Mouse (Mus musculus): ENCODE results near the gene Hagh. TPM values are rescaled to one million over a fixed set of nuclear protein-coding genes. Genes with fewer than 3 reads are reported as not detected.

Gene Hagh
- polyA plus RNA-seq, 1 experiment from 2014 or later: 65.8 TPM

- DNase-seq (ENCODE audit: low spot score): no peak
Observed at GRCm38 (mm10) chr17:24885356-24886133, 45.6 kb downstream of the Hagh start.

DNA sequence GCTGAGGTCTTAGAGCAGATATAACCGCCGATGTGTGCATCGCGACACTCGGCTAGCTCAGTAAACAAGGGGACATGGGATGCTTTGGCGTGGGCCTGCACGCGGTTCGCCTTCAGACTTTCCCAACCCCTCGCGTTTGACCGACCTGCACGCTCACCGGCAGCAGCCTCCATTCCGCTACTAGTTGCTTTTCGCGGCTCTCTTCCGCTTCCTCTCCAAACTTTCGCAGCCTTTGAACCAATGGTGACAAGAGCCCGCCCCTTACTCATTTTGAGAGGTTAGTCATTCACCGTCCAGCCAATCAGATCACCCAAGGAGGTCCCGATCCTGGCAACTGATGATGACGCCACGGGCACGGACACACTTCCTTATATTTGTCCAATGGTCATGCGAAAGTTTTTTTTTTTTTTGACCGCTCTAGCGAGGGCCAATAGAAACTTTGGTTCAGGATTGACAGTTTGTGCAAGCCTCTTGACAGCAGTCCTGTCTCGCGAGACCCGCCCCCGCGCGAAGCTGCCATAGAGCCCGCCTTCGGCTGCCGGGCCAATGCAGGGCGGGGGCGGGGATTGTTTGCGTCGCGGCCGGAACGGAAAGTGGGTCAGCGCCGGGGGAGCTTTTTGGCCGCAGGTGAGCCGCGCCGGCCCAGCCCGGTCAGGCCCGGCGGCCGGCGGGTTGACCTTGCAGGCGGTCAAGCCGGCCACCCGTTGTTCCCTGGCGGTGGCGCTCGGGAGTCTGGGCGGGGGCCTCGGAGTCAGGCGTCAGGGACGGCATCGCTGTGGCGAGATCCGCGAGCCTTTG is 46.4 kb downstream of the Hagh start, which contains the start of the genes Nubp2 and Spsb3:
Nubp2 (minus strand) TSS at position 216 of the 798 bp plus-strand sequence.
Spsb3 (plus strand) TSS at position 510 of the 798 bp plus-strand sequence.
- peak; percentile 99 for DNase-seq (ENCODE audit: low spot score)

DNA sequence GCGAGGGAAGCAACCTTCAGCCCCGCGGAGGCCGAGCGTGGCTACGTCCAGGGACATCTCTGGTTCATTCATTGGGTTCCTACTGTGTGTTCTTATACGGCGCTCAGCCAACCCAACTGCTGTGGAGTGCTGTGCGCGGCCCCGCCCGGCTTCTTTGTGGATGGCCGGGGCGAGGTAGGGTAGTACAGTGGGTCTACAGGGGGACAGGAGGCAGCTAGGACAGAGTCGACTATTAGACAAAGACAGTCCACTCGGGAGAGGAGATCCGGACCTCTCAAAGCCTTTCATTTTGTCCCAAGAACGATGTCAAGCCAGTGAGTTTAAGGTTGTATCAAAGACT is 47.0 kb downstream of the Hagh start:
- no peak for DNase-seq (ENCODE audit: low spot score)

- DNase-seq (ENCODE audit: low spot score): peak; percentile 45
Observed at GRCm38 (mm10) chr17:24887291-24888080, 47.5 kb downstream of the Hagh start.

- no peak for DNase-seq (ENCODE audit: low spot score)
Observed at GRCm38 (mm10) chr17:24888862-24889261, 48.9 kb downstream of the Hagh start.

DNA sequence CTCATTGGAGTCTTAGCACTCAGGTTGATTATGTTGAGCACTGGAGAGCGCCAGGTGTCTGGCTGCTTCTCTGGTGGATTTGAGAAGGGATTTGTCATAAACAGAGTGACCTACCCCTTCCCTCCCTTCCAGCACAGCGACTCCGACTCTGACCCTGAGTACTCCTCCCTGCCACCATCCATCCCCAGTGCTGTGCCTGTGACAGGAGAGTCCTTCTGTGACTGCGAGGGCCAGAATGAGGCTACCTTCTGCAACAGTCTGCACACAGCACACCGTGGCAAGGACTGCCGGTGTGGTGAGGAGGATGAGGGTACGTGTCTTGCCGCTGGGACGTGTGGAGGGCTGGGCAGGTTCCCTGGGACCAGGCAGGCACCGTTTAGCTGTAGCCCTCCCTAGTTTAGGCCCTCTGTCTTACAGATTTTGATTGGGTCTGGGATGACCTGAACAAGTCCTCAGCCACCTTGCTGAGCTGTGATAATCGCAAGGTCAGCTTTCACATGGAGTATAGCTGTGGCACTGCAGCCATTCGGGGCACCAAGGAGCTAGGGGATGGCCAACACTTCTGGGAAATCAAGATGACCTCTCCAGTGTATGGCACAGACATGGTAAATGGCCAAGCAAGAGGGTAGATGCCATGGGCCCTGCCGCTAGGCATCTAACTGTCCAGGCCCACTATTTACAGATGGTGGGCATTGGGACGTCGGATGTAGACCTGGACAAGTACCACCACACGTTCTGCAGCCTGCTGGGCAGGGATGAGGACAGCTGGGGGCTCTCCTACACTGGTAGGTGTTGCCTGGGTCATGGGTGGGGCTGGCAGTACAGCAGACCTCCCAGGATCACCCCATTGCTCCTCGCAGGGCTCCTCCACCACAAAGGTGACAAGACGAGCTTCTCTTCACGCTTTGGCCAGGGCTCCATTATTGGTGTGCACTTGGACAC is 50.5 kb downstream of the Hagh start:
- DNase-seq (ENCODE audit: low spot score): no peak

DNA sequence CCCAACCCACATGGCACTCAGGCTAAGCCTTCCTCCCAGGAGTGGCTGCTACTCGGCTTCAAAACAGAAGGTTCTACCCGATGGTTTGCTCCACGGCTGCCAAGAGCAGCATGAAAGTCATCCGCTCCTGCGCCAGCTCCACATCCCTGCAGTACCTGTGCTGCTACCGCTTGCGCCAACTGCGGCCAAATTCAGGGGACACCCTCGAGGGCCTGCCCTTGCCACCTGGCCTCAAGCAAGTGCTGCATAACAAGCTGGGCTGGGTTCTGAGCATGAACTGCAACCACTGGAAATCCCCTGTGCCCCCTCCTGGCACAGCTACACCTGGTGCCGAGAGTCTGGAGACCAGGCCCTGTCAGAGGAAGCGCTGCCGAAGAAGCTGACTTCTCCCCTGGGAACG is 51.4 kb downstream of the Hagh start:
- no peak for DNase-seq (ENCODE audit: low spot score)

DNA sequence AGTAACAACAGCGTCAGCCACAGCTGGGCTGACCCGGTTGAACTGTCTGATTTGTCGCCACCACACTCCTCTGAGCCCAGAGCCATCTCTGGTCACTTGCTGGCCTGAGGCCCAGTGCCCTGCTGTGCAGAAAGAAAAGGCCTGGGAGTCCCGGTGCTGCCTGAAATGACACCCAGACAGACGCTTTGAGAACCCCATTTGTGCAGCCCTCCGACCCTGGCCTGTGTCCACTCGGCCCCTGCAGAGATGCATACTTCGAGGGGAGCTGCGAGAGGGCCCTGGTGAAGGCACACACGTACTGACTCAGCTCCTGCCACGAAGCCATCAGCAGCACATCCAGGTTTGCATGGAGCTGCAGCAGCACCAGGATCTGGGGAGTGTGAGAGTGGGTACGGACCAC is 52.8 kb downstream of the Hagh start:
- no peak for DNase-seq (ENCODE audit: low spot score)

- DNase-seq (ENCODE audit: low spot score): no peak
Observed at GRCm38 (mm10) chr17:24893276-24893675, 53.3 kb downstream of the Hagh start.

- DNase-seq (ENCODE audit: low spot score): no peak
Observed at GRCm38 (mm10) chr17:24894061-24894994, 54.4 kb downstream of the Hagh start.

DNA sequence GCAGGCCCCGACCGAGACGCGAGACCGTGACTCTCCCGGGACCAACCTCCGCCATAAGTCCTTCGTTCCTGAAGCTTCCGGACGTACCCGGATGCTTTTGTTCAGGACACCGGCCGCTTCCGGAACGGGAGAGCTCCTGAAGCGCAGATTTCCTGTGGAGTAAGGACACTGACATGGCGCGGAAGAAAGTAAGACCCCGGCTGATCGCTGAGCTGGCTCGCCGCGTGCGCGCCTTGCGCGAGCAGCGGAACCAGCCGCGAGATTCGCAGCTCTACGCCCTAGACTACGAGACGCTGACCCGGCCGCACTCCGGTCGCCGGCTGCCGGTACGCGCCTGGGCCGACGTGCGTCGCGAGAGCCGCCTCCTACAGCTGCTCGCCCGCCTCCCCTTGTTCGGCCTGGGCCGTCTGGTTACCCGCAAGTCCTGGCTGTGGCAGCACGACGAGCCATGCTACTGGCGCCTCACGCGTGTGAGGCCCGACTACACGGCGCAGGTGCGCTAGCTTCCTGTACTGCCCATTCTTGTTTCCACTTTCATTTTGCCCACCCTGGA is 55.1 kb downstream of the Hagh start, which contains the start of the genes Eme2 and Mrps34:
Eme2 (minus strand) TSS at position 93 of the 553 bp plus-strand sequence.
Mrps34 (plus strand) TSS at position 122 of the 553 bp plus-strand sequence.
- DNase-seq (ENCODE audit: low spot score): peak; percentile 82

DNA sequence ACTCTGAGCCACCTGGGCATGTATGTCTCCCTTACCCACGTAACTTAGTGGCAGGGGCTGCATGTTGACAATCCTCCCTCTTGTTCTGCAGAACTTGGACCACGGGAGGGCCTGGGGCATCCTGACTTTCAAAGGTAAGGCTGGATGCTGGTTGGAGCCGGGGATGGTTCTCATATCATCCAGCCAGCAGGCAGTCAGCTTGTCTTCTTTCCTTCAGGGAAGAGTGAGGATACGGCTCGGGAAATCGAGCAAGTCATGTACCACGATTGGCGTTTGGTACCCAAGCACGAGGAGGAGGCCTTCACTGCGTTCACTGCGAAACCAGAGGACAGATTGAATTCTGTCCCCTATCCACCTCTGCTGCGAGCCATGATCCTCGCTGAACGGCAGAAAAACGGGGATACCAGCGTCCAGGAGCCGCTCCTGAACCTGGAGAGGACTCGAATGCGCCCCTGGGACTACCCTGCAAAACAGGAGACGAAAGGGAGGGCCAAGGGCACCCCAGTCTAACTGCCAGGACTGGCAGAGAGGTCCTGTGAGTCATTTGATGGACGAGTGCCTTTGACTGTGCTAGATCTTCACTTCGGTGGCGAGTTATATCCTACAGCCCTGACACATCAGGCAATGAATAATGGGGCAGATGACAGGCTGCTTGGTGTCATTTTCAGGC is 55.8 kb downstream of the Hagh start:
- DNase-seq (ENCODE audit: low spot score): no peak

- DNase-seq (ENCODE audit: low spot score): peak; percentile 70
Observed at GRCm38 (mm10) chr17:24896241-24896992, 56.5 kb downstream of the Hagh start, which contains the start of gene Nme3. Gene Nme3, plus strand, starts transcription at chr17:24896500.

GRCm38 (mm10) chr17:24896993-24897269 is 57.0 kb downstream of the Hagh start:
- DNase-seq (ENCODE audit: low spot score): no peak

GRCm38 (mm10) chr17:24897600-24897999 is 57.7 kb downstream of the Hagh start:
- DNase-seq (ENCODE audit: low spot score): no peak

DNA sequence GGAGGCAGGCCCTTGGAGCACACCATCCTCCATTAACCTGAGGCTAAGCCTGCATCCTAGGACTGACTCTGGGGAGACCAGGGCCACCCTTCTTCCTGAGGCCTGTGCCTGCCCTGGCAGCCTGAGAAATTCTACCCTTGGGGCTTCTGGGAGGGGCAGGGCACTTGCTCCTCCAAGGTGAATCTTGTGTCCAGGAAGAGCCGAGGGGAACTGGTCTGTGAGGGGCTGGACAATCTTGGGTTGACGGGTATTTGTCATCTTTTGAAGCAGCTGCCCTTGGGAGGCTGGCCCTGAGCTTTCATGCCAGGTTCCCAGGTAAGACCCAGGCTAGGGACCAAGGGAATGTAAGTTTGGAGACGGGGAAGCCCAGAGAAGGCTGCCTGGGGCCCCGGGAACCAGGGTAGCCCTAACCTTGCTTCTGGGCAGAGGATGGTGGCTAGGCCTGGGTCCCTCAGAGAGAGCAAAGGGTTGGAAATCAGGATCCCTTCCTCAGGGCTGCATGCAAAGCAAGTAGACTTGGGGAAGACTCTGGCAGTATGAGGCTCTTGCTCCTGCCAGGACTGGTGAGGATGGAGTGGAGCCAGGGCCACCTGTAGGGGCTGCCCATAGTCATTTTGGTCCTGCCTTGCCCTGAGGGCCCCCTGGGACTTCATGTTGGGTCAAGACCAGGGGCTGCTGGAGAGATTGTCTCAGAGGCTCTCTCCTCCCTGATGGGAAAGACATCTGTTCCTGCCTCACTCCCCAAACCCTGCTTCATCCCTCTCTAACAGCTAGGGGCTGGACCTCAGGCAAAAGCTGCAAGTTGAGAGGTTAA is 58.3 kb downstream of the Hagh start:
- no peak for DNase-seq (ENCODE audit: low spot score)

GRCm38 (mm10) chr17:24899153-24899552 is 59.2 kb downstream of the Hagh start:
- no peak for DNase-seq (ENCODE audit: low spot score)

Measured in thymus, postnatal 0 days (tissue).